Mouse (Mus musculus) limb, embryonic 11.5 days (tissue): Measurements from ENCODE around the gene Mip. TPM values are rescaled to one million over a fixed set of nuclear protein-coding genes. Genes with fewer than 3 reads are reported as not detected.
A peak's percentile ranks its signal among the peaks of the same experiment; 100 is the strongest.
"Not testable (repeated sequence)": the region's sequence is repeated elsewhere in the genome, so short reads cannot be mapped to it uniquely, and the experiment has no call there.

Experiments used
- ATAC-seq: fragments of 200-750 bp; cut with Nextera tagmentation; 2 replicates; pipeline ENCODE4 v1.8.0; 2017; ENCODE audit warnings: low read depth; ENCODE audit not compliant: insufficient number of reproducible peaks, low FRiP score, low TSS enrichment
- DNase-seq: peaks from one replicate; pipeline ENCODE4 v3.0.0-alpha.2; 2015; ENCODE audit warnings: low spot score
- H3K27ac ChIP-seq: fragments of 300-500 bp; sonication (generic); replicated peaks from 2 replicates; pipeline ENCODE4 v1.5.1; 2014; ENCODE audit warnings: low read depth, mild to moderate bottlenecking, low read length
- H3K27me3 ChIP-seq: fragments of 300-500 bp; sonication (generic); 2 replicates; pipeline ENCODE4 v1.6.1; 2014; ENCODE audit warnings: mild to moderate bottlenecking, low read length, mixed read lengths; ENCODE audit not compliant: control insufficient read depth, insufficient read depth
- H3K36me3 ChIP-seq: fragments of 300-500 bp; sonication (generic); 2 replicates; pipeline ENCODE4 v1.6.1; 2014; ENCODE audit warnings: mild to moderate bottlenecking, low read length, moderate library complexity, mixed read lengths; ENCODE audit not compliant: control insufficient read depth, insufficient read depth
- H3K4me1 ChIP-seq: fragments of 300-500 bp; sonication (generic); 2 replicates; pipeline ENCODE4 v1.6.1; 2014; ENCODE audit warnings: low read length, mixed read lengths; ENCODE audit not compliant: control insufficient read depth, insufficient read depth
- H3K4me2 ChIP-seq: fragments of 300-500 bp; sonication (generic); 2 replicates; pipeline ENCODE4 v1.6.1; 2014; ENCODE audit warnings: low read depth, mild to moderate bottlenecking, moderate library complexity; ENCODE audit not compliant: severe bottlenecking
- H3K4me3 ChIP-seq: fragments of 300-500 bp; sonication (generic); 2 replicates; pipeline ENCODE4 v1.5.1; 2014; ENCODE audit warnings: low read depth, low read length
- H3K9ac ChIP-seq: fragments of 300-500 bp; sonication (generic); 2 replicates; pipeline ENCODE4 v1.6.1; 2014; ENCODE audit warnings: mild to moderate bottlenecking, low read length
- H3K9me3 ChIP-seq: fragments of 300-500 bp; sonication (generic); 2 replicates; pipeline ENCODE4 v1.6.1; 2016; ENCODE audit warnings: low read length; ENCODE audit not compliant: control insufficient read depth
- WGBS: fragments of 180-500 bp; shearing (Covaris S2); extraction: QIAGEN DNeasy Blood & Tissue Kit; methylation state at CpG from one replicate; pipeline ENCODE4 v1.1.7; 2014; 5-methylcytosine and 5-hydroxymethylcytosine counted together
- polyA plus RNA-seq: library from polyadenylated mRNA; unstranded; fragments of >200 nt; fragmentation: Nextera tagmentation; extraction: Ambion mirVana; gene quantifications from 2 replicates; pipeline ENCODE4 v1.2.1, GENCODE M21; 2014

Mip gene
- polyA plus RNA-seq, 1 experiment from 2014 or later = 0.32 TPM

- no peaks in the 10 kb centered on the region for H3K27me3 ChIP-seq
- ATAC-seq (no peak), DNase-seq (no peak)
- no peak overlapping the region for H3K27ac ChIP-seq
- no peaks in the 10 kb centered on the region; the same call in 1 of the 2 replicates for H3K36me3 ChIP-seq
- no peak overlapping the region for H3K4me2 ChIP-seq
- WGBS = 93% methylated on average over 10 of the region's 10 CpGs
- no peak overlapping the region for H3K4me3 ChIP-seq
- H3K9ac ChIP-seq = no peak overlapping the region
- H3K4me1 ChIP-seq = peaks cover 5% of the 10 kb centered on the region; the same call in 1 of the 2 replicates
- H3K9me3 ChIP-seq = no peaks in the 10 kb centered on the region
These were observed 17.3 kb upstream of the Mip start for GRCm38 (mm10) chr10:128208326-128208725.

GRCm38 (mm10) chr10:128209311-128210009, 16.2 kb upstream of the Mip start:
- H3K4me3 ChIP-seq = no peak overlapping the region

GRCm38 (mm10) chr10:128210131-128210530, 15.5 kb upstream of the Mip start:
- H3K27me3 ChIP-seq = no peaks in the 10 kb centered on the region
- 90% methylated on average over 2 of the region's 2 CpGs for WGBS
- ATAC-seq (no peak), DNase-seq (no peak)
- H3K9ac ChIP-seq = no peak overlapping the region
- H3K4me1 ChIP-seq = peaks cover 5% of the 10 kb centered on the region; the same call in 1 of the 2 replicates
- H3K27ac ChIP-seq = no peak overlapping the region
- no peaks in the 10 kb centered on the region; the same call in 1 of the 2 replicates for H3K36me3 ChIP-seq
- H3K9me3 ChIP-seq = no peaks in the 10 kb centered on the region
- H3K4me3 ChIP-seq = no peak overlapping the region
- no peak overlapping the region for H3K4me2 ChIP-seq

More at GRCm38 (mm10) chr10:128209311-128210009, 16.2 kb upstream of the Mip start:
- H3K9me3 ChIP-seq = no peaks in the 10 kb centered on the region
- no peaks in the 10 kb centered on the region for H3K27me3 ChIP-seq
- peaks cover 5% of the 10 kb centered on the region; the same call in 1 of the 2 replicates for H3K4me1 ChIP-seq
- DNase-seq (no peak), ATAC-seq (no peak)
- no peaks in the 10 kb centered on the region; the same call in 1 of the 2 replicates for H3K36me3 ChIP-seq
- no peak overlapping the region for H3K27ac ChIP-seq
- WGBS = 94% methylated on average over 11 of the region's 11 CpGs
- no peak overlapping the region for H3K9ac ChIP-seq
- no peak overlapping the region for H3K4me2 ChIP-seq

- Histone ChIP-seq H3K27me3 (no peaks in the 10 kb centered on the region), H3K9ac (peak overlapping the region; percentile 17; the same call in 1 of the 2 replicates), H3K4me1 (peaks cover 5% of the 10 kb centered on the region; the same call in 1 of the 2 replicates), H3K27ac (no peak overlapping the region), H3K9me3 (no peaks in the 10 kb centered on the region), H3K4me3 (peak overlapping the region; percentile 49), H3K4me2 (peak overlapping the region; percentile 60), H3K36me3 (no peaks in the 10 kb centered on the region; the same call in 1 of the 2 replicates)
- ATAC-seq (no peak), DNase-seq (no peak)
- WGBS = 27% methylated on average over 14 of the region's 14 CpGs
These were observed 14.7 kb upstream of the Mip start for GRCm38 (mm10) chr10:128210954-128211353.

- Histone ChIP-seq H3K27ac (no peak within 1 kb of the TSS), H3K4me1 (peaks cover 5% of the 10 kb centered on the region; the same call in 1 of the 2 replicates), H3K4me3 (peak within 1 kb of the TSS; percentile 49), H3K9me3 (no peaks in the 10 kb centered on the region), H3K36me3 (no peaks in the 10 kb centered on the region; the same call in 1 of the 2 replicates), H3K9ac (peak within 1 kb of the TSS; percentile 17; the same call in 1 of the 2 replicates), H3K4me2 (peak within 1 kb of the TSS; percentile 60), H3K27me3 (no peaks in the 10 kb centered on the region)
- under 1% methylated on average over 30 of the region's 30 CpGs for WGBS
- peak; percentile 90 for ATAC-seq
- peak; percentile 92 for DNase-seq
These were observed 14.1 kb upstream of the Mip start, which contains the start of gene Spryd4 for GRCm38 (mm10) chr10:128211390-128212108. Spryd4 (minus strand) TSS chr10:128211807.

- Histone ChIP-seq H3K4me1 (peaks cover 5% of the 10 kb centered on the region; the same call in 1 of the 2 replicates), H3K36me3 (no peaks in the 10 kb centered on the region; the same call in 1 of the 2 replicates), H3K4me3 (peak overlapping the region; percentile 49), H3K27ac (no peak overlapping the region), H3K27me3 (no peaks in the 10 kb centered on the region), H3K4me2 (peak overlapping the region; percentile 60; the same call in 1 of the 2 replicates), H3K9ac (no peak overlapping the region), H3K9me3 (no peaks in the 10 kb centered on the region)
- DNase-seq (no peak), ATAC-seq (0 out of 2 replicates have a peak, but pooled peaks have one; percentile 11)
- 50% methylated on average over 6 of the region's 6 CpGs for WGBS
These were observed 13.5 kb upstream of the Mip start for GRCm38 (mm10) chr10:128212148-128212547.

- peak overlapping the region; percentile 41 for H3K4me2 ChIP-seq
- no peaks in the 10 kb centered on the region for H3K27me3 ChIP-seq
- ATAC-seq = 0 out of 2 replicates have a peak, but pooled peaks have one; percentile 19
- H3K9me3 ChIP-seq = no peaks in the 10 kb centered on the region
- DNase-seq = peak; percentile 71
- no peaks in the 10 kb centered on the region; the same call in 1 of the 2 replicates for H3K36me3 ChIP-seq
- peak overlapping the region; percentile 22; the same call in 1 of the 2 replicates for H3K27ac ChIP-seq
- H3K4me1 ChIP-seq = peaks cover 5% of the 10 kb centered on the region; the same call in 1 of the 2 replicates
- H3K9ac ChIP-seq = peak overlapping the region; percentile 13; the same call in 1 of the 2 replicates
- peak overlapping the region; percentile 25 for H3K4me3 ChIP-seq
- 4% methylated on average over 18 of the region's 18 CpGs for WGBS
These were observed 12.7 kb upstream of the Mip start for GRCm38 (mm10) chr10:128212871-128213323.

GRCm38 (mm10) chr10:128214112-128214511, 11.5 kb upstream of the Mip start:
- not testable (repeated sequence) for H3K27ac ChIP-seq, H3K4me1 ChIP-seq, H3K4me2 ChIP-seq, H3K36me3 ChIP-seq, DNase-seq, H3K27me3 ChIP-seq, H3K9me3 ChIP-seq, ATAC-seq, H3K4me3 ChIP-seq, H3K9ac ChIP-seq
- WGBS = 89% methylated on average over 4 of the region's 4 CpGs
